Mouse (Mus musculus) neural tube, embryonic 10.5 days (tissue): ENCODE results near the gene Coasy.
"Not testable (repeated sequence)": the region's sequence is repeated elsewhere in the genome, so short reads cannot be mapped to it uniquely, and the experiment has no call there.

Experiments
- DNase-seq: peaks from one replicate; pipeline ENCODE4 v3.0.0-alpha.2; 2017; ENCODE audit warnings: low spot score; ENCODE audit errors: extremely low spot score

The Coasy gene

DNA sequence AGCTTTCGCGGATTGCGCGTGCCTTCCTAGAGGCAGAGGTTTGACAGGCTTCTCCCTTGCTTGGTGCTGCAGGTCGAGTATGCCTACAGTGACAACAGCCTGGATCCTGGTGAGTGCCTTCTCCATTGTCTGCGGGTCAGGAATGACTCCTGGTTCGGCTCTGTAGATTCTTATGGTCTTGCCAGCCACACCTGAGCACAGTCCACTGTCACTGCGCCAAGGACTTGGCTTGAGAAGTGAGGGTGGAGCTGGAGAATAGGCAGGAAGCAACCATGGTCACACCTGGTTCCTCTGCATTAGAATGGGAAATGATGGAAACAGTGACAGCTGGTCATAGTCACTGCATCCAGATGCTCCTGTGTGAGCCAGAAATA is 5.3 kb downstream of the Coasy start:
- DNase-seq, result no peak

DNA sequence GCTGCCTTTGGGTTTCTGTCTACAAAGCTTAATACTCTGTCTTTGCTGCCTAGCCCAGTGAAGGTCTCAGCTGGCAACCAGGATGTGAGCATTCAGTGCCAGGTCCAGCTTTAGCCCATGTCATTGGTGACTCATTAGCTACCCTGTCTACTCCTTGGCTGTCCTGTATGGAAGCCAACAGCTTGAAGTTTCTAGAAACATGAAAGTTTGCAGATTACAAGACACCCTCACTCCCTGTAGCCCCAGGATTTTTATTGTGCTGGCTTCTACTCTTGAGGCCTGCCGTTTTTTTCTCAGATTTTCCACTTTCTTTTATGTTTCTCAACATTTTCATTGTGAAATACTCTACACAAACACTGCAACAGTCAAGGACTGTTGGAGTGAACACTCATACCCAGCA is 7.6 kb downstream of the Coasy start:
- no peak for DNase-seq

DNA sequence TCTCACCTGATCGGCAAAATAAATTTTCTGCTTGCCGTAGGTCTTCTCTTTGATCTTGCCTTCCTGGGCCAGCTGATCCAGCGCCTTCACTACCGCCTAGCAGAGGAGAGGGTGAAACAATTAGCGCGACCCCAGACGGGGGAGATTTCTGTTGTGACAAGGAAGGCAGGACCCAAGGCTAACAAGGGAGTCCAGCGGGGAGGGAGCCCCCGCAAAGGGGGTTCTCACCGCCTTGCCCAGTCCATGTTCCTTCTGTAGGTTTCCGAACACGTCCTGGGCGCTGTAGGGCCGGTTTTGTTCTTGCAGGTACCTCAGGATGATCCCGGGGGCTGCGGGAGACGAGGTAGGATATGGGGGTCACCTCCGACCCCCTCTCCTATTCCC is 12.6 kb downstream of the Coasy start:
- DNase-seq, result no peak

DNA sequence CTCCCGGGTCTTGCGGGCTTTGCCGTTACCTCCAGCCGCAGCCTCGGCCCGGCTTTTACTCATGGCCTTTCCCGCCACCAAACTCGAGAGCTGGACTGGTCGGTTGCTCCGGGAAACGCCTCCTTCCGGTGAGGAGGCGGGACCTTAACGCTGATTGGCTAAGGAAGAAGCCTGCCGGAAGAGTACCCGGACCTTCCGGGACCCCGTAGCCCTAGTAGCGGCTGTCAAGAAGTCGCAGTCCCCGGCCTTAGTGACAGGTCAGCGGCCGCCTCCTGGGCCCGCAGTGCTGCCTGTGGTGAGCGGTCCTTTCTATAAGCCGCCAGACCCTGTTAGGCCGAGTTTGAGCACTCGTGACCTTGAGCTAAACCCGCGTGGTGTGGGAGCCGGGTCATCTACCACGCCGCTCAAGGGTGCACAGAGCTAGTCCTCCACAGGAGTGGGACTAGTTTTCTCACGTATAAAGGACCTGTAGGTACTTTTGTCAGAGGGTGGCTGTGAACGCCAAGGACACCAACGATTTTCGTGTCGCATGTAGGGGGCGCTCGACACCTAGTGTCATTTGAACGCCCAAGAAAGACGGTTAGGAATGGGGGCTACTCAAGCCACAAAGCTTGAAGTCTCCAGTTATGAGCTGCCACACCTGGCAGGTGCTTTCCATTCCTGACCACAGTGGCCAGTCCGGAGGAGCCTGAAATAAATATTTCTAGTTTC is 13.1 kb downstream of the Coasy start, which contains the start of gene Psmc3ip:
Psmc3ip (minus strand) TSS at position 123 of the 711 bp plus-strand sequence.
- DNase-seq, result peak; percentile 97

DNA sequence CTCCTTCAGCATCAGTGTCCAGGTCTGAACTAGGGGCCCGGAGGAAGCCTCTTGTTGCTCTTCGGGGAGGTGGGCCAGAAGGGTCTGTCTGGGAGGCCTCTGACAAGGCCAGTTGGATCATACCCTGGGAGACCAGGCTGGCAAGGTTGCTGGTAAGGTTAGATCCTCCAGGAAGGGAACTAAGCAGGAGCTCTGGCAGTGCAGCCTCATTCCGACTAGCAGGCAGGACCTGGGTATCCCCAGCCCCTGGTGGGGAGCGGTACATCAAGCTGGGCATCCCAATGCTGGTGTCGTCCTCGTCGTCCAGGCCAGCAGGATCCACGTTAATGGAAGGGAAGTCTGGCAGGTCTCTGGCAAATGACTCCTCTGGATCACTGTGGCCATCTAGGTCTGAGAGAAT is 15.9 kb downstream of the Coasy start:
- no peak for DNase-seq

DNA sequence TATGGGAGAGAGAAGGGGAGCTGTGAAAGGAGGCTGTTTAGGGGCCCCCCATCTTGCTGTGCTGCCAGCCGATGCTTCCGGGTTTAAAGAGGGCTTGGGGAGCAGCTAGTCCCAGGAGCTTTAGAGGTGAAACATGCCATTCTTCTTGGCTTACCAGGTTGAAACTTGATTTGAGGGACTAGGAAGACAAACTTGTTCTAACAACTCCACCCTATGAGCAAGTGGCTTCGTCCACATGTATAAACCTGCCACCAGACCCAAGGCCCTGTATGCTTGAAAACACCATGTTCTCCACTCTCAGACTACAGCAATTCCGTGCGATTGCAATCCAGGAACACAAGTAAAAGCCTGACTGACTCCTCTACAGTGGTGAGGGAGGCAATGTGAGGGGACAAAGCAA is 20.6 kb downstream of the Coasy start:
- DNase-seq, result no peak

DNA sequence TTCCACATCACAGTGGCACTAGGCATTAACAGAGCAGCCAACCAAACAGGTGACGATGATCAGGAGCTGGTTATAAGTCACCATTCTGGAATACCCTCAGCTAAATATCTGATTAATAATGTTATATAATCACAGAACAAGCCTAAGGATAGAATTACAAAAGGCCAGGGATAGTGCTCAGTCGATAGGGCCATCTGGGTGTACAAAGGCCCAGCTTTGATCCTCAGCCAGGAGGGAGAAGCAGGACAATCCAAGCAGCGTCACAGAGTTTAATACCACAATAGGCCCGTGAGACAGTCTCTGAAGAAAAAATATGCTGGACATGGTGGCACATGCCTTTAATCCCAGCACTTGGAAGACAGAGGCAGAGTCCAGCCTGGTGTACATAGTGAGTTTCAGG is 27.0 kb downstream of the Coasy start:
- no peak for DNase-seq

DNA sequence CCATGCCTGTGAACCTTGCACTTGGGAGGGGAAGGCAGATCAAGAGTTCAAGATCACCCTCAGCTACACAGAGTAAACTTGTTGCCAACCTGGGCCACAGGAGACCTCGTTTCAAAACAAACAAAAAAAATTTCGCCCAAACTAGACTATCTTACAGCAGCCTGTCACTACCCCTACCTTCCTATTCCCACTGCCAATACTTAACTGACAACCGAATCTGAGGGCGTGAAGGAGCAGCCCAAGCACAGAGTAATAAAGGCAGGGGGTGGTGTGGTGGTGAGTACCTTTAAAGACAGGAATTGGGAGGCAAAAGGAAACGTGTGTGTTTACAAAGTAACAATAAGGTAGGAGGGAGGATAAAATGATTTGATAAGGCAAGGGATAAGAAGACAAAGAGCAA is 28.3 kb downstream of the Coasy start:
- no peak for DNase-seq

DNA sequence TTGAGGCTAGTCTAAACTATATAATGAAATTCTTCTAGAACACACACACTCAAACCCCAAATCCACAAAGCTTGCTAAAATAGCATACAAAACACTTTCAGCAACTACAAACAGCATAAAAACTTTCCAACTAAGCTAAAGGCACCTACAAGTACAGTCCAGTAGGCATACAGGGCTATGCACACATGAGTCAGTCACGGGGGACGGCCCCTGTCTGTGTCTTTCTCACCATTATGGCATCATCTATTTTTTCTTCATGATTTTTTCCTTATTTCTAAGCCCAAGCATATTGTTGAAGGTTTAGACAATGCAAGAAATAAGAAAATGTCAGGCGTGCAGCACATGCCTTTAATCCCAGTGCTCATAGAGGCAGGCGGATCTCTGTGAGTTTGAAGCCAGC is 28.8 kb downstream of the Coasy start:
- DNase-seq, result no peak

DNA sequence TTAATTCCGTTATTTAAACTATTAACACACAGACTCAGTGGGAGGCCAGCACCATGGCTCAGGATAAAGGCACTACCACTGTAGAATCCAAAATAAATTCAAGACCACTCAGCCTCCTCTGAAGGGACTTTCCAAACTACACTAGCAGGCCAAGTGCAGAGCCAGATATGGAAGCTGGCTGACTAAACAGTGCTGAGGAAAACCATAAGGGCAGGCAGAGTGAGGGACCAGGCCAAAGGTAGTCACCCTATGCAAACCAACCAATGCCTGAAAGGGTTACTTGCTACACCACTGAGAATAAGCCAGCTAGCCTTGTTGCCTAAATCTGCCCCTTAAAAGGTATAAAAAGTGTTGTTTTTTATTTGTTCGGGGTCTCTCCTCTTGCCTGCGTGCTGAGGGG is 29.8 kb downstream of the Coasy start:
- no peak for DNase-seq

DNA sequence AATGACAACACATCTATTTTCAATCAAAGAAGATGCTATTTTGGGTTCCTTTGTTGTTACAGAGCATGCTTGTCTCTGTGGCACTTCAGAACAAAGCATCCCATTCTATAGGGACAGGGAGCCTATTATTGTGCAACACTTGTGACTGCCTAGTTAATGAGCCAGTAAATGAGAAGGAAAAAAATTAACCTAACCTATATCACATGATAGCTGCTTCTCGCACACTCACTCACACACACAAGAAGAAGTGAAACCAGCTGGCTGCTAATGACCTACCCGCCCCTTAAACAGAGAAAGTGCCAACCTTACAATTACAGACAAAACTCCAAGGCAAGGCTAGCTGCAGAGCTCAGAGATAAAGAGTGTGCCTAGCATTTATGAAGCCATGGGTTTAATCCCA is 33.2 kb downstream of the Coasy start:
- no peak for DNase-seq

DNA sequence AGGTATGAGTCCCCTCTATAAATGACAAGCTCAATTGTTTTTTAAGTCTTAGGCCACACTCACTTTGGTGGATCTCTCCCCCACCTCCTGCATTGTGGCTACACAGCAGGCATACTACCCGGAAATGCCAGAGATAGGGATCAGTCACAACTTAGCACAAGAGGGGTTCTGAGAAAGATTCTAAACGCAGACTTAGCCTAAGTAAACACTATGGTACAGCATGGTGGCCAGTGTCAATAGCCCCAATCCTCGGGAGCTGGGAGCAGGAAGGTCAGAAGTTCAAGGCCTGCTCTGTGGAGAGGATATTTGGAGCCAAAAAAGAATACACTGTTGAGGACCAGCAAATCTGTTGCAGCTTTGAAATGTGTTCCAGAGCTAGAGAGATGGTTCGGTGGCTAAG is 35.7 kb downstream of the Coasy start:
- no peak for DNase-seq

DNA sequence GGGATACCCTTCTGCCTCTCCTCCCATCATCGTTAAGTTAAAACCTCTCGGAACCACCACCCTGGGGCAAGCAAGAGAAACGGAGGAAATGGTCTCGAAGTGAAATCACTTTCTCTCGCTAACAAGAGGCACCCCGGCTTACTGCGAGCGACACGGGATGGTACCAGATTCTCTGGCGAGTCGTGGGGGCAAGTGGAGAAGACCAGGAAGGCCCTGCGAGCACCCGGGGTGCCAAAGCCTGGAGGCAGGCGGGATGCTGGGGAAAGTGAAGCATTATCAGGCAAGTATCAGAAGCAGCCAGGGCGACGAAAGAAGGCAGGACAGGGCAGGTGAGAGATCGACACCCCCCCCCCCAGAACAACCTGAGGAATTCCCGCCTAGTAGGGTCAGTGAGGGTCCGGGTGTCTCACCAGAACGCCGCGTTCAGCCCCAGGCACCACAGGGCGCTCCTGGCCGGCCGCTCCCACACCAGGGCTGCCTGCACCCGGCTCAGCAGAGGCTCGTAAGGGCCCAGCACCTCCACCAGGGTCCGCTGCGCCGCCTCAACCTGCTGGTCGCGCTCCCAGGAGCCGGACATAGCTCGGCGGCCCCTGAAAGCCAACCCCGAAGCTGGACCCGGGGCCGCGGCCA is 36.9 kb downstream of the Coasy start:
- DNase-seq, result peak; percentile 43

DNA sequence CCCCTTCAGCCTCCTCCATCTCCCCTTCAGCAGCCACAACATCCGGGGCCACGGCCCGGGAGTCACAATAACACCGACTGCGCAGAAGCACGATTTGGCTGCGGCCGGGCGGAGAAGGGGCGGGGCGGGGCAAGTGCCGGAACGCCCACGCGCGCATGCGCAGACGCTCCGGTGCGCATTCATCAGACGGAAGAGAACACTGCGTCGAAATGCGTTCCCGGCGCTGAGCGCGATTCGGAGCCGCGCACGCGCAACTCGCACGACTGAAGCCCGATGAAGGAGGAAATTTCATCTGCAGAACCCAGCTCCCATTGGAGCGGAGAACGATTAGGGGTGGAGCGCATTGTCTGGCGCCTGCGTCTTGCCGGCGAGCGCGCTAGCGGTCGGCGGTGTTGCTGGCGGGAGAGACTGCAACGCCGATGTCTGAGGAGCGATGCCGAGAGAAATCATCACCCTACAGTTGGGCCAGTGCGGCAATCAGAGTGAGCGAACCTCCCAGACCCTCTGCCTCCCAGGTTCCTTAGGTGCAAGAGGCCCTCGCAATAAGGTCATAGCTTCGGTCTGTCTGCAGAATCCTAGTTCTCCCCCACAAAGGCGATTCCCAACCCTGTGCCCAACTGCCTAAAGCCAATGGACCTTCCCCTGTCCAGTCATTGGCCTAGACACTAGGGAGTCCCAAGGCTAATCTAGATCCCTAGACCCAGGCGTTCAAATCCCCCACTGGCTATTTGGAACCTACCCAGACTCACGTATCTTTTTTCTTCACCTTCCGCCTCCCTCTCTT is 37.6 kb downstream of the Coasy start, which contains the start of the genes Retreg3 and Tubg1:
Retreg3 (minus strand) TSS at position 133 of the 784 bp plus-strand sequence.
Tubg1 (plus strand) TSS at position 178 of the 784 bp plus-strand sequence.
- DNase-seq, result peak; percentile 100

DNA sequence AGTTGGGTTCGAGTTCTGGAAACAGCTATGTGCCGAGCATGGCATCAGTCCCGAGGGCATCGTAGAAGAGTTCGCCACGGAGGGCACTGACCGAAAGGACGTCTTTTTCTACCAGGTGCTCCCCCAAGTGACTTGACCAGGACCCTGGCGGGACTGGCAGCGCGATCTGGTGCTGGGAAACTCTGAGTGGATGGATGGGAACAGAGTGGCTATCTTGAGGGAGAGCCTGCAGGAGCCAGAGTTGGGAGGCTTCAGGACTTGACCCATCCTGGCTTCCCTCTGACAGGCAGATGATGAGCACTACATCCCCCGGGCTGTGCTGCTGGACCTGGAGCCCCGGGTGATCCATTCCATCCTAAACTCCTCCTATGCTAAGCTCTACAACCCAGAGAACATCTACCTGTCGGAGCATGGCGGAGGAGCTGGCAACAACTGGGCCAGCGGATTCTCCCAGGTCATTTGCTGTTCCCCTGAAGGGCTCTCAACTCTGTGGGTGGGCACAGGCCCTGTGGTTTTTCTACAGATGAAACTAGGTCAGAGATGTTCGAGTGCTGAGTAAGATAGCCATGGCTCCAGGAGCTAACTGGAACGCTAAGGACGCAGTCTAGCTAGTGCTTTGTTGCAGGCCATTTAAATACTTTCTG is 38.3 kb downstream of the Coasy start:
- no peak for DNase-seq

DNA sequence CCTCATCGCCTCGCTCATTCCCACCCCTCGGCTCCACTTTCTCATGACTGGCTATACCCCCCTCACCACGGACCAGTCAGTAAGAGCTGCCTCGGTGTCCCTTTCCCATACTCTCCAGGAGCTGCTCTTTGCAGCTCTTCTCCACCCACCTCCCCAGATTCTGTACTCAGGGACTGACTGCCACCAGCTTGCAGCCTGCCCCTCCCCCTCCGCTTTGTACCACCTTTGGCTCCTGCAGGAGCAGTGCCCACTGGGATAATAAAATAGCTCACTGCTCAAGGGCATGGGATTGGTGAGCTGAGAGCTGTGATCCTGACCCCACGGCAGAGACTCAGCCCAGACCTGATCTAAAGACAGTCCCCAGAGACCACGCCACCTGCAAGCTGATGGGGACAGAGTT is 42.1 kb downstream of the Coasy start:
- not testable (repeated sequence) for DNase-seq

DNA sequence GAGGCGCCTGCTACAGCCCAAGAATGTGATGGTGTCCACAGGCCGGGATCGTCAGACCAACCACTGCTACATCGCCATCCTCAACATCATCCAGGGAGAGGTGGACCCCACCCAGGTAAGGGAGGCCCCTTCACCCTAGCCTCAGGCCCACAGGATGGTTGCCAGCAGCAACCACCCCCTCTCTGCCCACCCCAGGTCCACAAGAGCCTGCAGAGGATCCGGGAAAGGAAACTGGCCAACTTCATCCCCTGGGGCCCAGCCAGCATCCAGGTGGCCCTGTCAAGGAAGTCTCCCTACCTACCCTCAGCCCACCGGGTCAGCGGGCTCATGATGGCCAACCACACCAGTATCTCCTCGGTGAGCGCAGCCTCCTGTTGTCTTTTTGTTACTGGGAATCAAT is 42.6 kb downstream of the Coasy start:
- DNase-seq, result not testable (repeated sequence)

DNA sequence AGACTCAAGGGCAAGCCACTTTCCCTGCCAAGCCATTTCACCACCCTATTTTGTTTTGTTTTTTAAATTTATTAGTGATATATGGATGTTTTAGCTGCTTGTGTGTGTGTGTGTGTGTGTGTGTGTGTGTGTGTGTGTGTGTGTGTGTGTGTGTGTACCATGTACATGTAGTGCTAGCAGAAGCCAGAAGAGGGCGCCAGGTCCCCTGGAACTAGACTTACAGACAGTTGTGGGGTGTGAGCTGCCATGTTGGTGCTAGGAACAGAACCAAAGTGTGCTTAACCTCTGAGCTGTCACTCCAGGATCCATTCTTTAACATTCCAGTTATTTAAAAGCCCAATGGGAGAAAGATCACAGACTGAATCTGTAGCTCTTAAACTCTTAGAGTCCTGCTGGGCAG is 44.7 kb downstream of the Coasy start:
- DNase-seq, result no peak

DNA sequence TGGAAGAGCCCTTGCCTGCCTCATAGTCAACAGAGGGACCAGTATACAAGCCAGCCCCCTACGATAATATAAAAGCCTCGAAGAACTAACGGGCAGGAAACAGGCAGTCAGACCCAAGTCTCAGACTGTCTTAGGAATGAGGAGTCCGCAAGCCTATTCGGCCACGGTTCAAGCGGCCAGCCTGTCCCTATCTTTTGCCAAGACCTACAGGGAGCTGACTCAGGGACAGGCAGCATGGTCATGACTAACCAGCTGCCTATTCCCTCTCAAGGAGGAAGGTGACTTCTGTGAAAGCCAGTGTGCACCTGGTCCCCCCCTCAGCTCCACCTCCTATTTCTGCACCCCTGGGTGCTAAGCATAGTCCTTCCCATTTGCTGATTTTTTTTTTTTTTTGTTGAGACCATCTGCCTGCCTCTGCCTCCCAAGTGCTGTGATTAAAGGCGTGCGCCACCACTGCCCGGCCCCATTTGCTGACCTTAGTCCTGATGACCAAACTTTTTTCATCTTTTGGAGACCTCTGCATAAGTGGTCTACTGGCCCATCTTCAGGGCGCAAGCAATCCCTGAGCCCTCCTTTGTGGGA is 46.7 kb downstream of the Coasy start:
- no peak for DNase-seq

DNA sequence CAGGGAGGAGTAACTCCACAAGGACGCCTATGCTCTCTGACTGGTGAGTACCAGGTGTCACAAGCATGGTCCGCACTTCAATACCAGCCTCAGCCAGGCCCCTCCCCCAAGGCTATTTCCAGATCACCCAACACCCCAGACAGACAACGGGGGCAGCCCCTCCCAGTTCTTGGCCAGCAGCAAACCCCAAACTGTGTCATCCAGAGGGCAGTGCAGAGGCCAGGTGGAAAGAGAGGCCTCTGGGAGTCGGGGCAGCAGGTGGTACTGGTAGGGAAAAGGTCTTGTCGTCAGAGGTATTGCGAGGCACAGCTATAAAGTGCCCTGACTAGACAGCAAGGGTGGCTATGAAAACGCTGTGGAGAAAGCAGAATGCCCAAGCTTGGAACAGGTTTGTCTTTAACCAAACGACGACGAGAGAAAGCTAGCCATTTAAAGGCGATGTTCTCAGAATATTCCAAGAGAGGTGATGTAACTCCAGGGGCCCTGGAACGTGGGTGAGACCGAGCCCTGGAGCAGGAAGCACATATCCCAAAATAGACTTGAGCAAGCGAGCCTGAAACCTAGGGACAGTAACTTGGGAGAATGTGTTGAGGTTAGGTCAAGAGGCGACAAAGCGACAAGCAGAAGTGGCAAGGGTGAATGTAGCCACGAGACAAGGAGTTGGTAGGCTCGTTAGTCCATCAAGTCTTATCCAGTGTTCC is 47.8 kb downstream of the Coasy start:
- DNase-seq, result no peak

DNA sequence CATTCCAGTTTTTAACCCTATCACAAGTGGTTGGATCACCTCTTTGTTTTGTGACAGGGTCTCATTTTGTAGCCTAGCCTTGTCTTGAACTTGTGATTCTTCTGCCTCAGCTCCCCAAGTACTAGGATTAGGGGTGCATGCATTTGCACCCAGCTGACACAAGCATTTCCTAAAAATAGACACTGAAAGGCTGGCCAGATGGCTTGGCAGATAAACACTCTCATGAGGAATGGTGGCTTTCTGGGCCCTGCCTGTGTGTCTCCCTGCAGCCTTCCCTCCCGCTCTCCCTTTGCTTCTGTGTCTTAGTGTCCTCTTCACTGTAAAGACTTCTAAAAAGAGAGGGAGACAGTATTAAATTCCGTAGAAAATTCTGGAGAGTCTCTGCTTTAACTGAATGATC is 48.8 kb downstream of the Coasy start:
- DNase-seq, result no peak
